In the genomic region with DNA sequence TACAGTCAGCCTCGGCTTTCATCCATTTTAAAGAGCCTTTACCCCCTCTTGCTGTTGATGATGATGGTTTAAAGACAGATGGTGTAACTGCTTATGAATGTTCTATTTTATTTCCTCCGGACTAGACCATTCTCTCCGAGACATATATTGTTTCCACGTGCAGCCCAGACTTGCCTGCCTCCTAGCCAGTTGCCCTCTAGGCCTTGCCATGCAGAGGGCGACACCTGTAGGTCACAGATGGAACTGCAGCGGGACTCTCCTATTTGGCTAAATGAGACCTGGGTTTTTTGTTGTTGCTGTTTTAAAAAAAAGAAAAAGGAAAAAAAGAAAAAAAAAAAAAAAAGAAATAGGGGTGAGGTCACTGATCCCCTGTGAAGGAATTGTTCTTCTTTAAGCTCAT, we compare ENCODE assay signal across 8 mouse cellular contexts.
A peak's percentile ranks its signal among the peaks of the same experiment; 100 is the strongest.
DNase-seq lines count a peak whose midpoint lies in the region; ATAC-seq and TF ChIP-seq lines count a peak whose summit lies in the region.

No protein-coding gene starts in this region.

- ATAC-seq in heart, embryonic 12.5 days (ENCODE audit: insufficient number of reproducible peaks, low FRiP score) = no peak
- peak; percentile 57 for ATAC-seq in lung, postnatal 0 days

- no peaks in the 10 kb centered on the region for H3K27me3 ChIP-seq in CH12.LX (replicated peaks)
- H3K27me3 ChIP-seq in heart, embryonic 12.5 days (replicated peaks) = no peaks in the 10 kb centered on the region
- no peaks in the 10 kb centered on the region for H3K27me3 ChIP-seq in lung, postnatal 0 days (replicated peaks; ENCODE audit: insufficient read depth, low read length)

- dilution Hi-C loops in CH12.LX (cut with MboI; ENCODE audit: extremely low pct_ligation_motif_present, extremely low pct_unique_long_range_greater_than_20kb, low sequenced_read_pairs) = no loop called here

- TF ChIP-seq RAD21 in CH12.LX (IDR thresholded peaks at IDR 0.05; ENCODE audit: low read depth, low read length) = peak; percentile 93

- H3K4me1 ChIP-seq in CH12.LX (ENCODE audit: control insufficient read depth in 1 of 2, insufficient read depth in 2 of 2) = peaks cover 5 to 7% of the 10 kb centered on the region in 2 experiments
- peaks cover 34% of the 10 kb centered on the region for H3K4me1 ChIP-seq in heart, embryonic 12.5 days (replicated peaks)
- H3K4me1 ChIP-seq in lung, postnatal 0 days (ENCODE audit: insufficient read depth, low read depth, low read length) = peaks cover 5% of the 10 kb centered on the region; the same call in 1 of the 2 replicates

- peak; percentile 75 for DNase-seq in CH12.LX (ENCODE audit: extremely low read depth)
- peak; percentile 94 for DNase-seq in adrenal gland, postnatal 10 days
- peak; percentile 84 for DNase-seq in embryo, embryonic 9.5 days (ENCODE audit: extremely low spot score)
- DNase-seq in layer of hippocampus, adult 2 months (ENCODE audit: low spot score in 2 of 2) = peak; percentile 78 to 88
- DNase-seq in lung, postnatal 0 days (ENCODE audit: low spot score) = peak; percentile 86
- peak; percentile 90 for DNase-seq in retina, embryonic 14.5 days (ENCODE audit: low spot score)
- DNase-seq in urinary bladder, adult 18-20 months (ENCODE audit: low spot score in 2 of 2) = peak; percentile 75 to 78

- H3K9ac ChIP-seq in CH12.LX (ENCODE audit: insufficient read depth, low read depth) = no peak overlapping the region
- H3K9ac ChIP-seq in heart, embryonic 12.5 days = no peak overlapping the region
- H3K9ac ChIP-seq in lung, postnatal 0 days (replicated peaks; ENCODE audit: low read depth) = no peak overlapping the region

- peak overlapping the region; percentile 66 for H3K4me2 ChIP-seq in CH12.LX (ENCODE audit: insufficient read depth, low read depth, poor library complexity, severe bottlenecking)
- H3K4me2 ChIP-seq in heart, embryonic 12.5 days = no peak overlapping the region
- H3K4me2 ChIP-seq in lung, postnatal 0 days (replicated peaks; ENCODE audit: low read depth, low read length) = no peak overlapping the region

- no peak for TF ChIP-seq POLR2A in CH12.LX (IDR thresholded peaks at IDR 0.05; ENCODE audit: low read depth, low read length)

- in situ Hi-C loops in CH12.LX (cut with MboI; ENCODE audit: low pct_ligation_motif_present, low pct_unique_long_range_greater_than_20kb, low sequenced_read_pairs) = loop anchor here (25.0 kb wide), 1 partner anchor 324 kb away; no protein-coding TSS in a partner anchor

- TF ChIP-seq CTCF in CH12.LX (conservative IDR thresholded peaks at IDR 0.05 in 1 of 2, IDR thresholded peaks at IDR 0.05 in 1 of 2; ENCODE audit: low read depth in 2 of 2, low read length in 2 of 2) = peak; percentile 91 to 93
- peak; percentile 96 for TF ChIP-seq CTCF in layer of hippocampus, adult 2 months (conservative IDR thresholded peaks at IDR 0.05)
- peak; percentile 98 for TF ChIP-seq CTCF in lung, postnatal 0 days (IDR thresholded peaks at IDR 0.05)

- peaks cover under 1% of the 10 kb centered on the region for H3K9me3 ChIP-seq in CH12.LX (replicated peaks; ENCODE audit: low read length)
- peaks cover under 1% of the 10 kb centered on the region; the same call in 1 of the 2 replicates for H3K9me3 ChIP-seq in heart, embryonic 12.5 days (replicated peaks)
- H3K9me3 ChIP-seq in lung, postnatal 0 days (ENCODE audit: low read length) = no peaks in the 10 kb centered on the region

- no peaks in the 10 kb centered on the region for H3K36me3 ChIP-seq in CH12.LX (replicated peaks in 1 of 2; ENCODE audit: control insufficient read depth in 1 of 2, insufficient read depth in 1 of 2, low read length in 1 of 2)
- H3K36me3 ChIP-seq in heart, embryonic 12.5 days = peaks cover 2% of the 10 kb centered on the region
- no peaks in the 10 kb centered on the region for H3K36me3 ChIP-seq in lung, postnatal 0 days (ENCODE audit: insufficient read depth, low read length)

- no peak for TF ChIP-seq EP300 in CH12.LX (IDR thresholded peaks at IDR 0.05; ENCODE audit: low read length)
- TF ChIP-seq EP300 in lung, postnatal 0 days (IDR thresholded peaks at IDR 0.05) = no peak

- no peaks in the 10 kb centered on the region for H3K79me2 ChIP-seq in CH12.LX (replicated peaks; ENCODE audit: control insufficient read depth, extremely low read depth, insufficient read depth, poor library complexity, severe bottlenecking)

- 12% methylated on average over 6 of the region's 6 CpGs for WGBS in heart, embryonic 12.5 days
- whole genome bisulfite sequencing in lung, postnatal 0 days = 6% methylated on average over 6 of the region's 6 CpGs

- H3K4me3 ChIP-seq in CH12.LX (replicated peaks in 1 of 3; ENCODE audit: low read depth in 2 of 3, low read length in 2 of 3, poor library complexity in 1 of 3) = no peak overlapping the region
- H3K4me3 ChIP-seq in heart, embryonic 12.5 days = no peak overlapping the region
- no peak overlapping the region for H3K4me3 ChIP-seq in layer of hippocampus, adult 2 months
- H3K4me3 ChIP-seq in lung, postnatal 0 days (ENCODE audit: low read depth, low read length) = no peak overlapping the region

- no peak overlapping the region for H3K27ac ChIP-seq in CH12.LX (ENCODE audit: insufficient read depth, low read depth)
- 0 out of 2 replicates have a peak overlapping the region, but pooled peaks have one; percentile 59 for H3K27ac ChIP-seq in heart, embryonic 12.5 days (ENCODE audit: poor library complexity, severe bottlenecking)
- no peak overlapping the region for H3K27ac ChIP-seq in layer of hippocampus, adult 2 months
- H3K27ac ChIP-seq in lung, postnatal 0 days (ENCODE audit: low read length) = no peak overlapping the region

TF ChIP-seq in CH12.LX, 34 proteins besides CTCF, POLR2A, EP300 and RAD21:
- TF ChIP-seq ZC3H11A (IDR thresholded peaks at IDR 0.05; ENCODE audit: low read depth, low read length) (peak; percentile 60), NELFE (IDR thresholded peaks at IDR 0.05; ENCODE audit: low read depth, low read length) (no peak), IRF4 (IDR thresholded peaks at IDR 0.05; ENCODE audit: low read depth, low read length) (no peak), KAT2A (IDR thresholded peaks at IDR 0.05; ENCODE audit: insufficient replicate concordance, low read length) (no peak), USF2 (conservative IDR thresholded peaks at IDR 0.05; ENCODE audit: low read depth, low read length) (no peak), NRF1 (IDR thresholded peaks at IDR 0.05; ENCODE audit: low read depth, low read length) (no peak), TCF12 (IDR thresholded peaks at IDR 0.05; ENCODE audit: low read depth, low read length) (no peak), HCFC1 (IDR thresholded peaks at IDR 0.05; ENCODE audit: low read depth, low read length) (no peak), POLR2AphosphoS2 (IDR thresholded peaks at IDR 0.05; ENCODE audit: low read depth, low read length) (no peak), CHD2 (IDR thresholded peaks at IDR 0.05; ENCODE audit: low read length) (no peak), JUN (IDR thresholded peaks at IDR 0.05; ENCODE audit: insufficient read depth, low read depth, low read length) (no peak), CHD1 (IDR thresholded peaks at IDR 0.05; ENCODE audit: low read depth, low read length) (no peak), BHLHE40 (IDR thresholded peaks at IDR 0.05; ENCODE audit: low read depth, low read length) (peak; percentile 87), ZKSCAN1 (IDR thresholded peaks at IDR 0.05; ENCODE audit: borderline replicate concordance, low read depth, low read length) (no peak), TBP (conservative IDR thresholded peaks at IDR 0.05; ENCODE audit: low read depth, low read length) (no peak), ELF1 (IDR thresholded peaks at IDR 0.05; ENCODE audit: low read depth, low read length) (no peak), E2F4 (IDR thresholded peaks at IDR 0.05; ENCODE audit: insufficient replicate concordance, low read depth, low read length) (no peak), RCOR1 (conservative IDR thresholded peaks at IDR 0.05; ENCODE audit: low read depth, low read length) (no peak), MEF2A (IDR thresholded peaks at IDR 0.05; ENCODE audit: borderline replicate concordance, low read depth, low read length) (no peak), MAZ (IDR thresholded peaks at IDR 0.05; ENCODE audit: low read depth, low read length) (no peak), MAX (IDR thresholded peaks at IDR 0.05; ENCODE audit: low read length) (peak; percentile 67; the same call in 1 of the 2 replicates), JUND (conservative IDR thresholded peaks at IDR 0.05; ENCODE audit: low read depth, low read length) (no peak), ZNF384 (IDR thresholded peaks at IDR 0.05; ENCODE audit: low read depth, low read length) (no peak; the same call in none of the 2 replicates), MAFK (IDR thresholded peaks at IDR 0.05; ENCODE audit: insufficient replicate concordance, low read length) (no peak), ETS1 (conservative IDR thresholded peaks at IDR 0.05; ENCODE audit: low read depth, low read length) (no peak), USF1 (IDR thresholded peaks at IDR 0.05; ENCODE audit: low read depth, low read length) (no peak), UBTF (IDR thresholded peaks at IDR 0.05; ENCODE audit: low read depth, low read length) (no peak), MXI1 (IDR thresholded peaks at IDR 0.05; ENCODE audit: low read depth, low read length) (peak; percentile 79), MYC (IDR thresholded peaks at IDR 0.05; ENCODE audit: low read depth, low read length) (peak; percentile 91), SMC3 (IDR thresholded peaks at IDR 0.05; ENCODE audit: low read depth, low read length) (peak; percentile 91), PAX5 (IDR thresholded peaks at IDR 0.05; ENCODE audit: low read length) (no peak), ZMIZ1 (IDR thresholded peaks at IDR 0.05; ENCODE audit: low read depth, low read length) (no peak), GABPA (IDR thresholded peaks at IDR 0.05; ENCODE audit: insufficient replicate concordance, low read depth, low read length) (no peak), SIN3A (IDR thresholded peaks at IDR 0.05; ENCODE audit: low read length) (no peak)
